Mouse (Mus musculus) retina, postnatal 7 days (tissue): ENCODE measurements around the gene Rora.

Source experiments
- DNase-seq: peaks from one replicate; pipeline ENCODE4 v3.0.0-alpha.2; 2012; ENCODE audit warnings: low read depth, low spot score

The Rora gene

GRCm38 (mm10) chr9:68759324-68759723, 105.7 kb downstream of the Rora start:
- DNase-seq = no peak

- no peak for DNase-seq
These were observed 106.7 kb downstream of the Rora start for GRCm38 (mm10) chr9:68760329-68760728.

- no peak for DNase-seq
These were observed 107.3 kb downstream of the Rora start for GRCm38 (mm10) chr9:68760876-68761275.

GRCm38 (mm10) chr9:68761672-68762071, 108.1 kb downstream of the Rora start:
- DNase-seq = no peak

GRCm38 (mm10) chr9:68765595-68765994, 112.0 kb downstream of the Rora start:
- DNase-seq = no peak

GRCm38 (mm10) chr9:68769638-68770037, 116.1 kb downstream of the Rora start:
- no peak for DNase-seq

- no peak for DNase-seq
These were observed 117.8 kb downstream of the Rora start for GRCm38 (mm10) chr9:68771383-68771782.

- no peak for DNase-seq
These were observed 120.2 kb downstream of the Rora start for GRCm38 (mm10) chr9:68773770-68774169.

- no peak for DNase-seq
These were observed 128.4 kb downstream of the Rora start for GRCm38 (mm10) chr9:68782011-68782410.

- DNase-seq = no peak
These were observed 129.0 kb downstream of the Rora start for GRCm38 (mm10) chr9:68782604-68783003.

- DNase-seq = no peak
These were observed 129.7 kb downstream of the Rora start for GRCm38 (mm10) chr9:68783246-68783645.

GRCm38 (mm10) chr9:68786614-68787293, 133.2 kb downstream of the Rora start:
- DNase-seq = no peak

GRCm38 (mm10) chr9:68787665-68788064, 134.1 kb downstream of the Rora start:
- DNase-seq = no peak

- no peak for DNase-seq
These were observed 137.3 kb downstream of the Rora start for GRCm38 (mm10) chr9:68790922-68791321.

GRCm38 (mm10) chr9:68791982-68792540, 138.5 kb downstream of the Rora start:
- peak; percentile 5 for DNase-seq

GRCm38 (mm10) chr9:68795314-68795713, 141.7 kb downstream of the Rora start:
- no peak for DNase-seq

GRCm38 (mm10) chr9:68798221-68798620, 144.6 kb downstream of the Rora start:
- DNase-seq = no peak

GRCm38 (mm10) chr9:68799065-68799464, 145.5 kb downstream of the Rora start:
- DNase-seq = no peak

GRCm38 (mm10) chr9:68804229-68804628, 150.6 kb downstream of the Rora start:
- DNase-seq = no peak

GRCm38 (mm10) chr9:68805776-68806175, 152.2 kb downstream of the Rora start:
- DNase-seq = no peak

GRCm38 (mm10) chr9:68807735-68808134, 154.1 kb downstream of the Rora start:
- no peak for DNase-seq

GRCm38 (mm10) chr9:68809536-68809935, 155.9 kb downstream of the Rora start:
- DNase-seq = no peak

- DNase-seq = no peak
These were observed 161.1 kb downstream of the Rora start for GRCm38 (mm10) chr9:68814723-68815122.

GRCm38 (mm10) chr9:68815877-68816276, 162.3 kb downstream of the Rora start:
- no peak for DNase-seq
